Mouse (Mus musculus): ENCODE measurements at regions not wholly inside any gene's neighbourhood (a gene's known extent, or its start where the extent isn't known, plus 50 kb on each side); places are given as distances from the start of the nearest gene placed in this dataset.
"Not testable (repeated sequence)": the region's sequence is repeated elsewhere in the genome, so short reads cannot be mapped to it uniquely, and the experiment has no call there.

- peak in 1 of 2 experiments; percentile 11 for DNase-seq
Observed at GRCm38 (mm10) chr9:12784241-12785010, 461.2 kb downstream of the Jrkl start.

GRCm38 (mm10) chr9:12753780-12754179 is 491.8 kb downstream of the Jrkl start:
- not testable (repeated sequence) for DNase-seq

All from kidney, postnatal 36 days (tissue).